8 mouse cellular contexts compared by ENCODE assay signal in genomic region chr8:70869199-70869571, GRCm38 (mm10). TPM values are rescaled to one million over a fixed set of nuclear protein-coding genes. Genes with fewer than 3 reads are reported as not detected.
A peak's percentile ranks its signal among the peaks of the same experiment; 100 is the strongest.
DNase-seq lines count a peak whose midpoint lies in the region; ATAC-seq and TF ChIP-seq lines count a peak whose summit lies in the region.

No protein-coding gene starts in this region.

- TF ChIP-seq CTCF in hindbrain, postnatal 0 days (IDR thresholded peaks at IDR 0.05; ENCODE audit: low read depth): no peak

- H3K9me3 ChIP-seq in heart, embryonic 13.5 days: no peaks in the 10 kb centered on the region
- H3K9me3 ChIP-seq in embryonic facial prominence, embryonic 12.5 days: no peaks in the 10 kb centered on the region
- no peaks in the 10 kb centered on the region for H3K9me3 ChIP-seq in hindbrain, postnatal 0 days (ENCODE audit: low read length)
- H3K9me3 ChIP-seq in midbrain, embryonic 12.5 days: no peaks in the 10 kb centered on the region

- H3K4me3 ChIP-seq in heart, embryonic 13.5 days: no peak overlapping the region
- peak overlapping the region; percentile 22; the same call in 1 of the 2 replicates for H3K4me3 ChIP-seq in embryonic facial prominence, embryonic 12.5 days
- no peak overlapping the region for H3K4me3 ChIP-seq in hindbrain, postnatal 0 days (ENCODE audit: low read length)
- H3K4me3 ChIP-seq in midbrain, embryonic 12.5 days: no peak overlapping the region

- peak overlapping the region; percentile 51 for H3K4me2 ChIP-seq in heart, embryonic 13.5 days
- peak overlapping the region; percentile 42 for H3K4me2 ChIP-seq in embryonic facial prominence, embryonic 12.5 days (replicated peaks)
- no peak overlapping the region for H3K4me2 ChIP-seq in hindbrain, postnatal 0 days (ENCODE audit: low read depth, low read length)
- peak overlapping the region; percentile 34 for H3K4me2 ChIP-seq in midbrain, embryonic 12.5 days (replicated peaks)

- 43% methylated on average over 5 of the region's 5 CpGs for WGBS in heart, embryonic 13.5 days
- 34% methylated on average over 5 of the region's 5 CpGs for WGBS in embryonic facial prominence, embryonic 12.5 days
- 41% methylated on average over 5 of the region's 5 CpGs for WGBS in hindbrain, postnatal 0 days
- 40% methylated on average over 5 of the region's 5 CpGs for WGBS in midbrain, embryonic 12.5 days

- peaks cover 3% of the 10 kb centered on the region for H3K27me3 ChIP-seq in heart, embryonic 13.5 days (replicated peaks)
- H3K27me3 ChIP-seq in embryonic facial prominence, embryonic 12.5 days: no peaks in the 10 kb centered on the region
- H3K27me3 ChIP-seq in hindbrain, postnatal 0 days (ENCODE audit: insufficient read depth, low read length): no peaks in the 10 kb centered on the region
- peaks cover 12% of the 10 kb centered on the region for H3K27me3 ChIP-seq in midbrain, embryonic 12.5 days

- H3K27ac ChIP-seq in heart, embryonic 13.5 days (replicated peaks): no peak overlapping the region
- H3K27ac ChIP-seq in embryonic facial prominence, embryonic 12.5 days: peak overlapping the region; percentile 78; the same call in 1 of the 2 replicates
- peak overlapping the region; percentile 69; the same call in 1 of the 2 replicates for H3K27ac ChIP-seq in hindbrain, postnatal 0 days
- H3K27ac ChIP-seq in midbrain, embryonic 12.5 days (replicated peaks): peak overlapping the region; percentile 81

- H3K9ac ChIP-seq in heart, embryonic 13.5 days: 0 out of 2 replicates have a peak overlapping the region, but pooled peaks have one; percentile 63
- H3K9ac ChIP-seq in embryonic facial prominence, embryonic 12.5 days: peak overlapping the region; percentile 40
- 0 out of 2 replicates have a peak overlapping the region, but pooled peaks have one; percentile 17 for H3K9ac ChIP-seq in hindbrain, postnatal 0 days (replicated peaks; ENCODE audit: low read length)
- peak overlapping the region; percentile 41; the same call in 1 of the 2 replicates for H3K9ac ChIP-seq in midbrain, embryonic 12.5 days (replicated peaks)

- H3K4me1 ChIP-seq in heart, embryonic 13.5 days: peaks cover 55% of the 10 kb centered on the region
- H3K4me1 ChIP-seq in embryonic facial prominence, embryonic 12.5 days: peaks cover 37% of the 10 kb centered on the region
- H3K4me1 ChIP-seq in hindbrain, postnatal 0 days (ENCODE audit: insufficient read depth, low read length): peaks cover 15% of the 10 kb centered on the region
- peaks cover 52% of the 10 kb centered on the region for H3K4me1 ChIP-seq in midbrain, embryonic 12.5 days

- DNase-seq in heart, adult 18-20 months: no peak
- DNase-seq in hindbrain, postnatal 0 days (ENCODE audit: low spot score): no peak
- DNase-seq in Muller cell, postnatal 12 days (ENCODE audit: inconsistent ontology term): no peak
- no peak for DNase-seq in cerebellum, postnatal 25 days
- DNase-seq in natural killer cell, adult 2 months (ENCODE audit: low spot score in 2 of 2): no peak

- H3K36me3 ChIP-seq in heart, embryonic 13.5 days: peaks cover 13% of the 10 kb centered on the region
- 0 out of 2 replicates have a peak, but pooled peaks cover 6% of the 10 kb centered on the region for H3K36me3 ChIP-seq in embryonic facial prominence, embryonic 12.5 days
- no peaks in the 10 kb centered on the region for H3K36me3 ChIP-seq in hindbrain, postnatal 0 days (ENCODE audit: insufficient read depth, low read length)
- H3K36me3 ChIP-seq in midbrain, embryonic 12.5 days: peaks cover 9% of the 10 kb centered on the region

- ATAC-seq in heart, embryonic 13.5 days (ENCODE audit: extremely low read depth, insufficient number of reproducible peaks, low FRiP score, low TSS enrichment): no peak
- no peak for ATAC-seq in embryonic facial prominence, embryonic 12.5 days (ENCODE audit: insufficient number of reproducible peaks, insufficient read depth, low FRiP score, low TSS enrichment)
- ATAC-seq in hindbrain, postnatal 0 days: no peak
- no peak for ATAC-seq in midbrain, embryonic 12.5 days (ENCODE audit: low FRiP score, low read depth)

RNA-seq across cellular contexts. Expression of gene Ccdc124, which starts 4.5 kb away (rescaled TPM):
- 88.5 and 89.0 TPM in 2 replicates for polyA plus RNA-seq in heart, embryonic 13.5 days (2015; fragmentation: Nextera tagmentation; extraction: Ambion mirVana)
- total RNA-seq in heart, adult 18-20 months (2021): 10 to 100 TPM; 42.4 to 46.2 TPM
- 123 and 126 TPM in 2 replicates for polyA plus RNA-seq in embryonic facial prominence, embryonic 12.5 days (2016; fragmentation: Nextera tagmentation; extraction: Ambion mirVana)
- 36.0 and 45.1 TPM in 2 replicates for total RNA-seq in hindbrain, postnatal 0 days (2014; rRNA removed)
- polyA plus RNA-seq in hindbrain, postnatal 0 days (2015; fragmentation: Nextera tagmentation; extraction: Ambion mirVana): 145 and 154 TPM in 2 replicates
- 145 and 152 TPM in 2 replicates for polyA plus RNA-seq in midbrain, embryonic 12.5 days (2016; fragmentation: Nextera tagmentation; extraction: Ambion mirVana)

RNA-seq across cellular contexts. Expression of gene Kcnn1, which starts 6.1 kb away (rescaled TPM):
- polyA plus RNA-seq in heart, embryonic 13.5 days (2015; fragmentation: Nextera tagmentation; extraction: Ambion mirVana): 1.5 TPM in 2 replicates
- 10 to 100 TPM; 13.7 to 14.4 TPM for total RNA-seq in heart, adult 18-20 months (2021)
- 6.7 and 7.0 TPM in 2 replicates for polyA plus RNA-seq in embryonic facial prominence, embryonic 12.5 days (2016; fragmentation: Nextera tagmentation; extraction: Ambion mirVana)
- total RNA-seq in hindbrain, postnatal 0 days (2014; rRNA removed): 29.8 and 33.6 TPM in 2 replicates
- 7.8 and 10.8 TPM in 2 replicates for polyA plus RNA-seq in hindbrain, postnatal 0 days (2015; fragmentation: Nextera tagmentation; extraction: Ambion mirVana)
- 27.4 TPM in 2 replicates for polyA plus RNA-seq in midbrain, embryonic 12.5 days (2016; fragmentation: Nextera tagmentation; extraction: Ambion mirVana)

RNA-seq across cellular contexts. Expression of gene Slc5a5, which starts 23.4 kb away (rescaled TPM):
- 0.06 and 0.09 TPM in 2 replicates for polyA plus RNA-seq in heart, embryonic 13.5 days (2015; fragmentation: Nextera tagmentation; extraction: Ambion mirVana)
- not detected for total RNA-seq in heart, adult 18-20 months (2021)
- polyA plus RNA-seq in embryonic facial prominence, embryonic 12.5 days (2016; fragmentation: Nextera tagmentation; extraction: Ambion mirVana): 0.19 and 0.20 TPM in 2 replicates
- 2.5 and 2.8 TPM in 2 replicates for total RNA-seq in hindbrain, postnatal 0 days (2014; rRNA removed)
- 4.2 and 4.3 TPM in 2 replicates for polyA plus RNA-seq in hindbrain, postnatal 0 days (2015; fragmentation: Nextera tagmentation; extraction: Ambion mirVana)
- 0.55 and 0.69 TPM in 2 replicates for polyA plus RNA-seq in midbrain, embryonic 12.5 days (2016; fragmentation: Nextera tagmentation; extraction: Ambion mirVana)

RNA-seq across cellular contexts. Expression of gene Rpl18a, which starts 28.0 kb away (rescaled TPM):
- polyA plus RNA-seq in heart, embryonic 13.5 days (2015; fragmentation: Nextera tagmentation; extraction: Ambion mirVana): 3,040 and 3,097 TPM in 2 replicates
- total RNA-seq in heart, adult 18-20 months (2021): 1,000 to 10,000 TPM; 1,029 to 1,075 TPM
- 3,568 and 3,610 TPM in 2 replicates for polyA plus RNA-seq in embryonic facial prominence, embryonic 12.5 days (2016; fragmentation: Nextera tagmentation; extraction: Ambion mirVana)
- total RNA-seq in hindbrain, postnatal 0 days (2014; rRNA removed): 1,411 and 1,940 TPM in 2 replicates
- 2,686 and 2,710 TPM in 2 replicates for polyA plus RNA-seq in hindbrain, postnatal 0 days (2015; fragmentation: Nextera tagmentation; extraction: Ambion mirVana)
- 2,550 and 2,750 TPM in 2 replicates for polyA plus RNA-seq in midbrain, embryonic 12.5 days (2016; fragmentation: Nextera tagmentation; extraction: Ambion mirVana)

RNA-seq across cellular contexts. Expression of gene Arrdc2, which starts 29.7 kb away (rescaled TPM):
- polyA plus RNA-seq in heart, embryonic 13.5 days (2015; fragmentation: Nextera tagmentation; extraction: Ambion mirVana): 1.9 and 2.4 TPM in 2 replicates
- 10 to 100 TPM; 14.8 to 29.0 TPM for total RNA-seq in heart, adult 18-20 months (2021)
- polyA plus RNA-seq in embryonic facial prominence, embryonic 12.5 days (2016; fragmentation: Nextera tagmentation; extraction: Ambion mirVana): 6.9 and 7.5 TPM in 2 replicates
- 12.1 and 17.1 TPM in 2 replicates for total RNA-seq in hindbrain, postnatal 0 days (2014; rRNA removed)
- 4.6 and 4.9 TPM in 2 replicates for polyA plus RNA-seq in hindbrain, postnatal 0 days (2015; fragmentation: Nextera tagmentation; extraction: Ambion mirVana)
- 10.4 and 10.5 TPM in 2 replicates for polyA plus RNA-seq in midbrain, embryonic 12.5 days (2016; fragmentation: Nextera tagmentation; extraction: Ambion mirVana)
